ENCODE assay signal across 21 mouse cellular contexts in the genomic region with DNA sequence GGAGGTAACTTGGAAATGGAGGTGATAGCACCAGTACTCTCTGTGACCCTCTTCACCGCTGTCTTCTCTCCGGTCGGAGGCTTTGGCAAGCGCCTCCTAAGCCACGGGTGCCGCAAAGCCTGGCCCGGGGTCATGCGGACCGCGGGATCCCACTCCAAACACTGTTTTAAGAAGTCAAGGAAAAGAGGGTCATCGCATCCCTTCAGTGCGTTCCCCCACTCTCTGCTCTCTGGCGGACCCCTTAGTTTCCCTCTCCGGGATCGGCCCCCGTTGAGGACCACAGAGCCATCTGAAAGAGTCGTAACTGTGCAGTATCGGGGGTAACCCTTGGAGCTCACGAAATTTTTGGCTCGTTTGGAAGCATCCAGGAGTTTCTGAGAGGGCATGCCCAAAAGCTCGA.
"Had no signal": no experiment of that assay in that cellular context is flagged by ENCODE, and none has a peak within 500 bp of the region (broad histone marks: within the 10 kb centered on the region; RNA-seq: fewer than 3 reads in every experiment).

No protein-coding gene starts in this region.

- H3K4me1 ChIP-seq: midbrain, embryonic 12.5 days had no signal

- H3K9me3 ChIP-seq: midbrain, embryonic 15.5 days had no signal

- H3K27ac ChIP-seq: limb, embryonic 12.5 days; limb, embryonic 15.5 days; liver, embryonic 14.5 days; macrophage; midbrain, embryonic 12.5 days; midbrain, embryonic 15.5 days; neural tube, embryonic 12.5 days; neural tube, embryonic 15.5 days; stomach, postnatal 0 days had no signal

- H3K27me3 ChIP-seq: limb, embryonic 12.5 days; limb, embryonic 15.5 days; midbrain, embryonic 12.5 days; midbrain, embryonic 15.5 days; neural tube, embryonic 12.5 days; neural tube, embryonic 15.5 days had no signal

- DNase-seq: kidney, postnatal 14 days; kidney, postnatal 4 days; left cerebral cortex, postnatal 4 days; liver, postnatal 0 days; lung, embryonic 14.5 days; right cerebral cortex, adult 18-20 months; right cerebral cortex, postnatal 14 days; right cerebral cortex, postnatal 4 days; thymus, adult 18-20 months; thymus, postnatal 36 days had no signal

- H3K4me2 ChIP-seq: limb, embryonic 12.5 days; limb, embryonic 15.5 days; liver, embryonic 11.5 days; lung, embryonic 14.5 days; midbrain, embryonic 12.5 days; midbrain, embryonic 15.5 days; neural tube, embryonic 12.5 days; neural tube, embryonic 15.5 days had no signal

- ATAC-seq: liver, postnatal 0 days; lung, postnatal 0 days; midbrain, embryonic 15.5 days had no signal

- H3K9ac ChIP-seq: limb, embryonic 12.5 days; limb, embryonic 15.5 days; liver, embryonic 14.5 days; liver, postnatal 0 days; lung, embryonic 14.5 days; midbrain, embryonic 12.5 days; midbrain, embryonic 15.5 days; neural tube, embryonic 12.5 days; neural tube, embryonic 15.5 days had no signal

- H3K4me3 ChIP-seq: limb, embryonic 12.5 days; limb, embryonic 15.5 days; midbrain, embryonic 12.5 days; midbrain, embryonic 15.5 days; neural tube, embryonic 12.5 days; neural tube, embryonic 15.5 days had no signal
